Mouse (Mus musculus): ENCODE results near the gene Itsn2. TPM values are rescaled to one million over a fixed set of nuclear protein-coding genes. Genes with fewer than 3 reads are reported as not detected.

Gene Itsn2
- polyA plus RNA-seq, 1 experiment from 2014 or later: 39.7 TPM

- H3K9me3 ChIP-seq (ENCODE audit: control insufficient read depth, low read length): no peaks in the 10 kb centered on the region
- WGBS: 91% methylated on average over 1 of the region's 1 CpGs
- no peak for ATAC-seq (ENCODE audit: low read depth)
- no peak overlapping the region for H3K4me3 ChIP-seq (ENCODE audit: low read length)
- H3K27ac ChIP-seq (ENCODE audit: low read length): no peak overlapping the region
- H3K36me3 ChIP-seq (ENCODE audit: control insufficient read depth, insufficient read depth, low read length): peaks cover 35% of the 10 kb centered on the region
- no peak overlapping the region for H3K9ac ChIP-seq (ENCODE audit: low read length)
- H3K4me2 ChIP-seq (ENCODE audit: low read depth, low read length): no peak overlapping the region
- H3K27me3 ChIP-seq (ENCODE audit: control insufficient read depth, insufficient read depth, low read depth, low read length): no peaks in the 10 kb centered on the region
- no peaks in the 10 kb centered on the region for H3K4me1 ChIP-seq (replicated peaks; ENCODE audit: control insufficient read depth, insufficient read depth, low read length)
Measured at GRCm38 (mm10) chr12:4638438-4638837, 46.0 kb downstream of the Itsn2 start.

GRCm38 (mm10) chr12:4640737-4641136 is 48.3 kb downstream of the Itsn2 start:
- Histone ChIP-seq H3K4me3 (ENCODE audit: low read length) (no peak overlapping the region), H3K4me1 (replicated peaks; ENCODE audit: control insufficient read depth, insufficient read depth, low read length) (no peaks in the 10 kb centered on the region), H3K4me2 (ENCODE audit: low read depth, low read length) (no peak overlapping the region), H3K36me3 (ENCODE audit: control insufficient read depth, insufficient read depth, low read length) (peaks cover 29% of the 10 kb centered on the region), H3K27ac (ENCODE audit: low read length) (no peak overlapping the region), H3K27me3 (ENCODE audit: control insufficient read depth, insufficient read depth, low read depth, low read length) (no peaks in the 10 kb centered on the region), H3K9me3 (ENCODE audit: control insufficient read depth, low read length) (no peaks in the 10 kb centered on the region), H3K9ac (ENCODE audit: low read length) (no peak overlapping the region)
- 79% methylated on average over 1 of the region's 1 CpGs for WGBS
- no peak for ATAC-seq (ENCODE audit: low read depth)

GRCm38 (mm10) chr12:4656813-4657212 is 64.4 kb downstream of the Itsn2 start:
- no peak for ATAC-seq (ENCODE audit: low read depth)
- Histone ChIP-seq H3K4me1 (replicated peaks; ENCODE audit: control insufficient read depth, insufficient read depth, low read length) (no peaks in the 10 kb centered on the region), H3K27me3 (ENCODE audit: control insufficient read depth, insufficient read depth, low read depth, low read length) (no peaks in the 10 kb centered on the region), H3K36me3 (ENCODE audit: control insufficient read depth, insufficient read depth, low read length) (peaks cover 23% of the 10 kb centered on the region), H3K27ac (ENCODE audit: low read length) (no peak overlapping the region), H3K4me3 (ENCODE audit: low read length) (no peak overlapping the region), H3K9ac (ENCODE audit: low read length) (no peak overlapping the region), H3K4me2 (ENCODE audit: low read depth, low read length) (no peak overlapping the region), H3K9me3 (ENCODE audit: control insufficient read depth, low read length) (no peaks in the 10 kb centered on the region)
- WGBS: 80% methylated on average over 2 of the region's 2 CpGs

GRCm38 (mm10) chr12:4664929-4665674 is 72.7 kb downstream of the Itsn2 start:
- Histone ChIP-seq H3K4me1 (replicated peaks; ENCODE audit: control insufficient read depth, insufficient read depth, low read length) (no peaks in the 10 kb centered on the region), H3K4me2 (ENCODE audit: low read depth, low read length) (no peak overlapping the region), H3K36me3 (ENCODE audit: control insufficient read depth, insufficient read depth, low read length) (peaks cover 21% of the 10 kb centered on the region), H3K27ac (ENCODE audit: low read length) (no peak overlapping the region), H3K9ac (ENCODE audit: low read length) (no peak overlapping the region), H3K27me3 (ENCODE audit: control insufficient read depth, insufficient read depth, low read depth, low read length) (no peaks in the 10 kb centered on the region), H3K9me3 (ENCODE audit: control insufficient read depth, low read length) (no peaks in the 10 kb centered on the region), H3K4me3 (ENCODE audit: low read length) (no peak overlapping the region)
- 51% methylated on average over 7 of the region's 7 CpGs for WGBS
- ATAC-seq (ENCODE audit: low read depth): no peak; the same call in 1 of the 2 replicates

- H3K4me3 ChIP-seq (ENCODE audit: low read length): no peak overlapping the region
- H3K4me2 ChIP-seq (ENCODE audit: low read depth, low read length): no peak overlapping the region
- no peaks in the 10 kb centered on the region for H3K4me1 ChIP-seq (replicated peaks; ENCODE audit: control insufficient read depth, insufficient read depth, low read length)
- H3K27me3 ChIP-seq (ENCODE audit: control insufficient read depth, insufficient read depth, low read depth, low read length): no peaks in the 10 kb centered on the region
- no peak for ATAC-seq (ENCODE audit: low read depth)
- 78% methylated on average over 5 of the region's 5 CpGs for WGBS
- peaks cover 20% of the 10 kb centered on the region for H3K36me3 ChIP-seq (ENCODE audit: control insufficient read depth, insufficient read depth, low read length)
- no peak overlapping the region for H3K9ac ChIP-seq (ENCODE audit: low read length)
- H3K27ac ChIP-seq (ENCODE audit: low read length): no peak overlapping the region
- H3K9me3 ChIP-seq (ENCODE audit: control insufficient read depth, low read length): no peaks in the 10 kb centered on the region
Measured at GRCm38 (mm10) chr12:4665675-4666037, 73.2 kb downstream of the Itsn2 start.

- no peaks in the 10 kb centered on the region for H3K9me3 ChIP-seq (ENCODE audit: control insufficient read depth, low read length)
- no peaks in the 10 kb centered on the region for H3K27me3 ChIP-seq (ENCODE audit: control insufficient read depth, insufficient read depth, low read depth, low read length)
- no peaks in the 10 kb centered on the region for H3K4me1 ChIP-seq (replicated peaks; ENCODE audit: control insufficient read depth, insufficient read depth, low read length)
- H3K4me2 ChIP-seq (ENCODE audit: low read depth, low read length): no peak overlapping the region
- H3K27ac ChIP-seq (ENCODE audit: low read length): no peak overlapping the region
- 91% methylated on average over 1 of the region's 1 CpGs for WGBS
- H3K4me3 ChIP-seq (ENCODE audit: low read length): no peak overlapping the region
- no peak overlapping the region for H3K9ac ChIP-seq (ENCODE audit: low read length)
- peaks cover 17% of the 10 kb centered on the region for H3K36me3 ChIP-seq (ENCODE audit: control insufficient read depth, insufficient read depth, low read length)
- no peak for ATAC-seq (ENCODE audit: low read depth)
Measured at GRCm38 (mm10) chr12:4676336-4676735, 83.9 kb downstream of the Itsn2 start.

- Histone ChIP-seq H3K4me3 (ENCODE audit: low read length) (no peak overlapping the region), H3K36me3 (ENCODE audit: control insufficient read depth, insufficient read depth, low read length) (peaks cover 14% of the 10 kb centered on the region), H3K4me1 (replicated peaks; ENCODE audit: control insufficient read depth, insufficient read depth, low read length) (no peaks in the 10 kb centered on the region), H3K4me2 (ENCODE audit: low read depth, low read length) (no peak overlapping the region), H3K9ac (ENCODE audit: low read length) (no peak overlapping the region), H3K9me3 (ENCODE audit: control insufficient read depth, low read length) (no peaks in the 10 kb centered on the region), H3K27me3 (ENCODE audit: control insufficient read depth, insufficient read depth, low read depth, low read length) (no peaks in the 10 kb centered on the region), H3K27ac (ENCODE audit: low read length) (no peak overlapping the region)
- WGBS: 62% methylated on average over 4 of the region's 4 CpGs
- ATAC-seq (ENCODE audit: low read depth): no peak
Measured at GRCm38 (mm10) chr12:4679971-4680370, 87.5 kb downstream of the Itsn2 start.

- ATAC-seq (ENCODE audit: low read depth): no peak
- 85% methylated on average over 4 of the region's 4 CpGs for WGBS
- Histone ChIP-seq H3K4me1 (replicated peaks; ENCODE audit: control insufficient read depth, insufficient read depth, low read length) (no peaks in the 10 kb centered on the region), H3K9me3 (ENCODE audit: control insufficient read depth, low read length) (no peaks in the 10 kb centered on the region), H3K27ac (ENCODE audit: low read length) (no peak overlapping the region), H3K27me3 (ENCODE audit: control insufficient read depth, insufficient read depth, low read depth, low read length) (no peaks in the 10 kb centered on the region), H3K4me3 (ENCODE audit: low read length) (no peak overlapping the region), H3K4me2 (ENCODE audit: low read depth, low read length) (no peak overlapping the region), H3K9ac (ENCODE audit: low read length) (no peak overlapping the region), H3K36me3 (ENCODE audit: control insufficient read depth, insufficient read depth, low read length) (no peaks in the 10 kb centered on the region)
Measured at GRCm38 (mm10) chr12:4685441-4685840, 93.0 kb downstream of the Itsn2 start.

GRCm38 (mm10) chr12:4688386-4688785 is 95.9 kb downstream of the Itsn2 start:
- Histone ChIP-seq H3K36me3 (ENCODE audit: control insufficient read depth, insufficient read depth, low read length) (no peaks in the 10 kb centered on the region), H3K4me2 (ENCODE audit: low read depth, low read length) (no peak overlapping the region), H3K9me3 (ENCODE audit: control insufficient read depth, low read length) (no peaks in the 10 kb centered on the region), H3K4me1 (replicated peaks; ENCODE audit: control insufficient read depth, insufficient read depth, low read length) (no peaks in the 10 kb centered on the region), H3K27ac (ENCODE audit: low read length) (no peak overlapping the region), H3K27me3 (ENCODE audit: control insufficient read depth, insufficient read depth, low read depth, low read length) (no peaks in the 10 kb centered on the region), H3K4me3 (ENCODE audit: low read length) (no peak overlapping the region), H3K9ac (ENCODE audit: low read length) (no peak overlapping the region)
- 95% methylated on average over 2 of the region's 2 CpGs for WGBS
- ATAC-seq (ENCODE audit: low read depth): no peak

GRCm38 (mm10) chr12:4689341-4689740 is 96.9 kb downstream of the Itsn2 start:
- Histone ChIP-seq H3K4me2 (ENCODE audit: low read depth, low read length) (no peak overlapping the region), H3K27me3 (ENCODE audit: control insufficient read depth, insufficient read depth, low read depth, low read length) (no peaks in the 10 kb centered on the region), H3K4me3 (ENCODE audit: low read length) (no peak overlapping the region), H3K36me3 (ENCODE audit: control insufficient read depth, insufficient read depth, low read length) (no peaks in the 10 kb centered on the region), H3K27ac (ENCODE audit: low read length) (no peak overlapping the region), H3K9me3 (ENCODE audit: control insufficient read depth, low read length) (no peaks in the 10 kb centered on the region), H3K4me1 (replicated peaks; ENCODE audit: control insufficient read depth, insufficient read depth, low read length) (no peaks in the 10 kb centered on the region), H3K9ac (ENCODE audit: low read length) (no peak overlapping the region)
- WGBS: 87% methylated on average over 14 of the region's 14 CpGs
- ATAC-seq (ENCODE audit: low read depth): no peak

All from lung, embryonic 16.5 days (tissue).